Mouse (Mus musculus) testis, adult 2 months (tissue): ENCODE results near the gene Il15. TPM values are rescaled to one million over a fixed set of nuclear protein-coding genes. Genes with fewer than 3 reads are reported as not detected.

ENCODE experiments used
- H3K27ac ChIP-seq: fragments of 200-500 bp; 2 replicates; pipeline ENCODE4 v1.5.1; 2012; ENCODE audit warnings: low read depth, low read length; ENCODE audit not compliant: control insufficient read depth, insufficient read depth
- H3K27me3 ChIP-seq: fragments of 200-500 bp; 2 replicates; pipeline ENCODE4 v1.6.1; 2012; ENCODE audit warnings: mild to moderate bottlenecking, low read length, moderate library complexity; ENCODE audit not compliant: control insufficient read depth, insufficient read depth
- H3K36me3 ChIP-seq: fragments of 200-500 bp; 2 replicates; pipeline ENCODE4 v1.6.1; 2012; ENCODE audit warnings: mild to moderate bottlenecking, low read length; ENCODE audit not compliant: control insufficient read depth, insufficient read depth
- H3K4me1 ChIP-seq: fragments of 200-500 bp; 2 replicates; pipeline ENCODE4 v1.6.1; 2012; ENCODE audit warnings: low read length; ENCODE audit not compliant: control insufficient read depth, insufficient read depth
- H3K4me3 ChIP-seq: fragments of 200-500 bp; 2 replicates; pipeline ENCODE4 v1.5.1; 2012; ENCODE audit warnings: low read depth, mild to moderate bottlenecking, low read length, moderate library complexity, mixed read lengths; ENCODE audit not compliant: control insufficient read depth
- CTCF ChIP-seq: fragments of 200-500 bp; IDR thresholded peaks from 2 replicates; pipeline ENCODE4 v1.5.1; 2012; ENCODE audit warnings: low read depth, mild to moderate bottlenecking, inconsistent platforms, low read length, moderate library complexity; ENCODE audit not compliant: control insufficient read depth, insufficient read depth, insufficient replicate concordance
- POLR2A ChIP-seq: fragments of 200-500 bp; IDR thresholded peaks from 2 replicates; pipeline ENCODE4 v1.6.1; 2012; ENCODE audit warnings: low read depth, mild to moderate bottlenecking, inconsistent platforms, low read length, moderate library complexity; ENCODE audit not compliant: control insufficient read depth
- polyA plus RNA-seq: library from polyadenylated mRNA; depleted of rRNA; stranded (reverse); fragments of >200 nt; gene quantifications from 2 replicates; pipeline ENCODE4 v1.2.3, GENCODE M21; 2012

Gene Il15
- polyA plus RNA-seq, 1 experiment = 0.42 TPM

- Histone ChIP-seq H3K36me3 (no peaks in the 10 kb centered on the region), H3K4me1 (no peaks in the 10 kb centered on the region), H3K27ac (no peak overlapping the region), H3K4me3 (no peak overlapping the region), H3K27me3 (no peaks in the 10 kb centered on the region)
- TF ChIP-seq CTCF (no peak), POLR2A (no peak)
These were observed 51.6 kb downstream of the Il15 start for GRCm38 (mm10) chr8:82351268-82351943.

- Histone ChIP-seq H3K27me3 (no peaks in the 10 kb centered on the region), H3K27ac (no peak overlapping the region), H3K4me1 (no peaks in the 10 kb centered on the region), H3K36me3 (no peaks in the 10 kb centered on the region), H3K4me3 (no peak overlapping the region)
- TF ChIP-seq CTCF (no peak), POLR2A (no peak)
These were observed 53.7 kb downstream of the Il15 start for GRCm38 (mm10) chr8:82349299-82349698.

- Histone ChIP-seq H3K4me1 (no peaks in the 10 kb centered on the region), H3K36me3 (no peaks in the 10 kb centered on the region), H3K27ac (no peak overlapping the region), H3K27me3 (no peaks in the 10 kb centered on the region), H3K4me3 (no peak overlapping the region)
- TF ChIP-seq POLR2A (no peak), CTCF (no peak)
These were observed 56.5 kb downstream of the Il15 start for GRCm38 (mm10) chr8:82346485-82346884.

- no peaks in the 10 kb centered on the region for H3K27me3 ChIP-seq
These were observed 71.3 kb downstream of the Il15 start for GRCm38 (mm10) chr8:82331675-82332234.

GRCm38 (mm10) chr8:82327986-82328652 lies 74.9 kb downstream of the Il15 start:
- Histone ChIP-seq H3K36me3 (no peaks in the 10 kb centered on the region), H3K4me1 (no peaks in the 10 kb centered on the region), H3K27ac (no peak overlapping the region), H3K4me3 (no peak overlapping the region), H3K27me3 (no peaks in the 10 kb centered on the region)
- TF ChIP-seq CTCF (no peak), POLR2A (no peak)

More at GRCm38 (mm10) chr8:82331675-82332234, 71.3 kb downstream of the Il15 start:
- Histone ChIP-seq H3K4me3 (no peak overlapping the region), H3K4me1 (no peaks in the 10 kb centered on the region), H3K27ac (no peak overlapping the region), H3K36me3 (no peaks in the 10 kb centered on the region)
- TF ChIP-seq CTCF (no peak), POLR2A (no peak)

- no peak for TF ChIP-seq CTCF
- no peak for TF ChIP-seq POLR2A
- Histone ChIP-seq H3K27ac (no peak overlapping the region), H3K36me3 (no peaks in the 10 kb centered on the region), H3K27me3 (no peaks in the 10 kb centered on the region), H3K4me3 (no peak overlapping the region), H3K4me1 (no peaks in the 10 kb centered on the region)
These were observed 77.0 kb downstream of the Il15 start for GRCm38 (mm10) chr8:82326061-82326460.

- Histone ChIP-seq H3K27ac (no peak overlapping the region), H3K4me3 (no peak overlapping the region), H3K4me1 (no peaks in the 10 kb centered on the region), H3K27me3 (no peaks in the 10 kb centered on the region), H3K36me3 (no peaks in the 10 kb centered on the region)
- TF ChIP-seq POLR2A (no peak), CTCF (no peak)
These were observed 77.4 kb downstream of the Il15 start for GRCm38 (mm10) chr8:82325586-82325985.
